Mouse (Mus musculus): ENCODE measurements around the gene Magea6.
"Not testable (repeated sequence)": the region's sequence is repeated elsewhere in the genome, so short reads cannot be mapped to it uniquely, and the experiment has no call there.

The Magea6 gene

GRCm38 (mm10) chrX:154935887-154936286, at the start of gene Magea6:
Gene Magea6 (minus strand): TSS chrX:154935987.
- DNase-seq: not testable (repeated sequence)

GRCm38 (mm10) chrX:154949405-154949804, 13.6 kb upstream of the Magea6 start, which contains the start of gene Magea3:
Gene Magea3 (minus strand): TSS chrX:154949505.
- DNase-seq: not testable (repeated sequence)

- not testable (repeated sequence) for DNase-seq
These were observed 45.6 kb downstream of the Magea6 start, which contains the start of gene Cldn34b1 for GRCm38 (mm10) chrX:154890167-154890566. Gene Cldn34b1 (minus strand): TSS chrX:154890267.
